Mouse (Mus musculus): ENCODE results near the gene Bmi1.

Bmi1 gene

GRCm38 (mm10) chr2:18688286-18688685 is 11.5 kb downstream of the Bmi1 start:
- no peak for DNase-seq (ENCODE audit: low spot score)

GRCm38 (mm10) chr2:18688708-18689063 is 11.9 kb downstream of the Bmi1 start:
- no peak for DNase-seq (ENCODE audit: low spot score)

GRCm38 (mm10) chr2:18689064-18689921 is 12.5 kb downstream of the Bmi1 start:
- DNase-seq (ENCODE audit: low spot score): no peak

- no peak for DNase-seq (ENCODE audit: low spot score)
Observed at GRCm38 (mm10) chr2:18690055-18690691, 13.4 kb downstream of the Bmi1 start.

GRCm38 (mm10) chr2:18690756-18691155 is 13.9 kb downstream of the Bmi1 start:
- no peak for DNase-seq (ENCODE audit: low spot score)

GRCm38 (mm10) chr2:18692031-18692430 is 15.2 kb downstream of the Bmi1 start:
- DNase-seq (ENCODE audit: low spot score): no peak

GRCm38 (mm10) chr2:18692548-18692947 is 15.7 kb downstream of the Bmi1 start:
- DNase-seq (ENCODE audit: low spot score): no peak

- DNase-seq (ENCODE audit: low spot score): no peak
Observed at GRCm38 (mm10) chr2:18693491-18693870, 16.7 kb downstream of the Bmi1 start.

- no peak for DNase-seq (ENCODE audit: low spot score)
Observed at GRCm38 (mm10) chr2:18693871-18694610, 17.2 kb downstream of the Bmi1 start, which contains the start of gene Spag6. Spag6 (plus strand) TSS chr2:18694032.

- DNase-seq (ENCODE audit: low spot score): no peak
Observed at GRCm38 (mm10) chr2:18694611-18694950, 17.8 kb downstream of the Bmi1 start.

GRCm38 (mm10) chr2:18695163-18695562 is 18.3 kb downstream of the Bmi1 start:
- DNase-seq (ENCODE audit: low spot score): no peak

- no peak for DNase-seq (ENCODE audit: low spot score)
Observed at GRCm38 (mm10) chr2:18695629-18696150, 18.9 kb downstream of the Bmi1 start.

GRCm38 (mm10) chr2:18697591-18698244 is 20.9 kb downstream of the Bmi1 start:
- no peak for DNase-seq (ENCODE audit: low spot score)

GRCm38 (mm10) chr2:18698663-18699385 is 22.0 kb downstream of the Bmi1 start:
- DNase-seq (ENCODE audit: low spot score): no peak

GRCm38 (mm10) chr2:18699401-18699990 is 22.7 kb downstream of the Bmi1 start:
- no peak for DNase-seq (ENCODE audit: low spot score)

GRCm38 (mm10) chr2:18710356-18710755 is 33.5 kb downstream of the Bmi1 start:
- DNase-seq (ENCODE audit: low spot score): no peak

- DNase-seq (ENCODE audit: low spot score): no peak
Observed at GRCm38 (mm10) chr2:18713071-18713470, 36.3 kb downstream of the Bmi1 start.

- DNase-seq (ENCODE audit: low spot score): no peak
Observed at GRCm38 (mm10) chr2:18714337-18714736, 37.5 kb downstream of the Bmi1 start.

- no peak for DNase-seq (ENCODE audit: low spot score)
Observed at GRCm38 (mm10) chr2:18718521-18718920, 41.7 kb downstream of the Bmi1 start.

- DNase-seq (ENCODE audit: low spot score): no peak
Observed at GRCm38 (mm10) chr2:18722208-18722830, 45.5 kb downstream of the Bmi1 start.

GRCm38 (mm10) chr2:18724462-18724861 is 47.6 kb downstream of the Bmi1 start:
- no peak for DNase-seq (ENCODE audit: low spot score)

Measured in c-Kit-positive CD71-positive TER-119-positive erythroid progenitor cells, embryonic 14.5 days (primary cell).